Mouse (Mus musculus) WW6 (cell line): ENCODE results near the gene Prkn.
A peak's percentile ranks its signal among the peaks of the same experiment; 100 is the strongest.

Experiments used
- DNase-seq: peaks from one replicate; pipeline ENCODE4 v3.0.0-alpha.2; 2013; ENCODE audit warnings: low read depth, low spot score

Prkn gene

GRCm38 (mm10) chr17:11516165-11516564 is 676.0 kb downstream of the Prkn start:
- DNase-seq: no peak

DNA sequence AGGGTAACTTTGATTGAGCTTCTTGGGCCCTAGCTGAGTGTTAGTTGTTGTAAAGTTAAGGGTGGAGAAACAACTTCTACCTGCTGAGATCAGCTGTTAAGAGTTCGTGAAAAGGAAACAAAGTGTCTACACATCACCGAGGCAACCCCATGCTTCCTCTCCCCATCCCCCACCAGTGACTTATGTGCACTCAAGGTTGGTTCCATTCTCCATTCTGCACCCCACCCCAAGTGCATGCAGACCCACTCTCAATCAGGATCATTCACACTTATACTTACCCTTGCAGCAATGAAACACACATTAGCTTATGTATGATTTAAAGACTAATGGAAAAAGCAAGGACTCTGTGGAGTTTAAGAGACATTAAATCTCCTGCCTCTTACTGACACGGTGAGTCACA is 691.9 kb downstream of the Prkn start:
- no peak for DNase-seq

DNA sequence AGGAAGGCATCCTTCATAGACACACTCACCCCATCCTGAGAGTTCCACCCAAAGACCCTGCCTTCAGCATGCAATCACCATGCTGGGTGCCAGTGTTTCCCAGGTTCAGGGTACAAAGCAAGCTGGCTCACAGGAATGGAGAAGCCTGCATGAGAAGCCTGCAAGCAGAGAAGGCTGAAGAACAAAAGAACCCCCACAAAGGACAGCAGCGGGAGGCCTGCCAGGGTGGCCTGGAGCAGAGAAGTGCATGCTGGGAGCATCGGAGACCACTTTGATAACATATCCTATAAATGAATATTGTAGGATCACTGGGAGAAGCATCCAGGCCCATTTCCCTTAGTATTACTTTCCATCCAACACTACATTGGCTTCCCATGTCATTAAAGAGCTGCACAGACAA is 692.6 kb downstream of the Prkn start:
- DNase-seq: no peak

DNA sequence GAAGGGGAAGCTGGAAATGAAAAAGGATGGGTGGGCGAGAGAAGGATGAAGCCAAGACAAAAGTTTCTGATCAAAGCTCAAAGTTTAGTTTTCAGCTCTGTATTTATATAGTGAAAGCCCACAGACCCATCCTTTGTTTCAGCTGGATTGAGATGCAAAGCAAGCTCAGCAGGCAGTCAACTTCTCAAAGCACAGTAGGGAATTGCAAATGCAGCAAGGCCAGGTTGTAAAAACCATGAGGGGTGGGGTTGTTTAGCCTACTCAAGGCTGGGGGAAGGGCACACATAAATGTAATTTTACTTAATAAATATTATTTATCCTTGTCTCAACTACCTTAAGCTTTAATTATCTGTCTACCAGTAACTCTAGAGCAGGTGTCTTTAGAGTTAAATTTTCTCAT is 693.7 kb downstream of the Prkn start:
- peak; percentile 50 for DNase-seq

DNA sequence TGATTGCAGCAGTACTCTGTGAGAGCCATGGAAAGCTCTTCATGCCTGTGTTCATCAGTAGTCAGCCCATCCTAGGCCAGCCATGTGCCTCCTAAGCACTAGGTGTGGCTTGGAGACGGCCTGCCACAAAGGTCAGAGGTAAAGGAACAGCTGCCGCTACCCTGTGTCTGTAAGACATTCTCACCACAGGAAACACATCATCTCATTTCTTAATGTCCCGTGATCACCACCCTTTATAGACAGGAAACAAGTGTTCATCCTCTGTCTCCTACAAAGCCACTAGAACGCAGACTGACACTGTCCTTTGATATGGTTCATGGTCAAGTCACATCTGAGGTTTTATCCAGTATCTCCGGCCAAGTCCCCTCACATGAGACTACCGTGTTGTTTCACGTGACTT is 698.6 kb downstream of the Prkn start:
- DNase-seq: no peak

- DNase-seq: no peak
Observed at GRCm38 (mm10) chr17:11541928-11542623, 701.9 kb downstream of the Prkn start.

- DNase-seq: no peak
Observed at GRCm38 (mm10) chr17:11550562-11550961, 710.4 kb downstream of the Prkn start.

DNA sequence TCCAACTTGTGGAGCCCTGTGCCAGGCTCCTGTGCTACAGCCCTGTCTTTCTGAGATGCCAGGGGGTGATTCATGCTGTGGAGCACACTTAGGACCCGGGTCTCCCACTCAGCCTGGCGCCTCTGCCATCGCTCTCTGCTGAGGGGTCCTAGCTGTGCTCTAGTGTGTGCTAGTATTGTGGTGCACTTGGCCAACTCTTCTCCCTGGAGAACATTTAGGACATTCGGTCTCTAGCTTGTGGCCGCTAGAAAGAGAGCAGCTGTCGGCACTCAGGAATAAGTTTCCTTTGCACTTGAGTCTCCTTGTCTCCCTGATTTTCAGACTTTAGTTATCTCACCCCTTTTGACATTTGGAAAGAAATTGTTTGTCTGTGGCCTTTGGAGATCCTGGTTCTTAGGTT is 725.5 kb downstream of the Prkn start:
- DNase-seq: no peak

DNA sequence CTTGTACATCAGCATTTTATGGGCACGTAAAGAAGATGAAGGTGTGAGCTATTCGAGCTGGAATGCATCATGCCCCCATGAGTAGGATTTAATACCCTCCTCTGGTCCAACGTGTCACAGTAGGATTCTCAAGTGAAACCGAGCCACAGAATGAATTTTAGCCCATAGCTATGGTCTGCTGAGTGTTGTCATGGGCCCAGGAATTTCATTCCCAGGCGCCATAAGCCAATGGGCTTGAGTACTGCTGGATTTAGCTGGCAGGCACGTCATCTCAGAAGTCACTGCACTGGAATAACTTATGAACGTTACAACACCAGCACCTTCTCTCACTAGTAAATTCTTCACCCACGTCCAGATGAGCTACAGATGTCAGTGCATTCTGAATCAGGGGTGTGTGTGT is 730.2 kb downstream of the Prkn start:
- DNase-seq: no peak

- DNase-seq: no peak
Observed at GRCm38 (mm10) chr17:11573666-11574065, 733.5 kb downstream of the Prkn start.

DNA sequence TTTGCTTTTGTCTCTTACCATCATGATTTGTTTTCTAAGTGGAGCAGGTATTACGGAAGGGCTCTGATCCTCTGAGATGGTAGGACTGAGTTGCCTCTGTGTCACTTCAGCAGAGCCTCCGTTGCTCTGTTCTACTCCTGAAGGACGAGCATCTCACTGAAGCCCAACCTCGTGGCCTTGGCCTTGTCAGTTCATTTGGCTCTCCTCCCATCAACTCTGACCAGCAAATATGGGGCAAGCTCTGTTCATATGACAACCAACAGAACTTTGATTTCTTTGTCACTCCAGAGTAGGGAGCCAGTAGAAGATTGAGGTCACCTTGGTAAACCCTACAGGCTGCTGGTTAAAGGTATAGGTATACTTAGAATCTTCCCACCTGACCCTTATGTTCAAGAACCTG is 745.3 kb downstream of the Prkn start:
- no peak for DNase-seq

- no peak for DNase-seq
Observed at GRCm38 (mm10) chr17:11607931-11608330, 767.7 kb downstream of the Prkn start.

DNA sequence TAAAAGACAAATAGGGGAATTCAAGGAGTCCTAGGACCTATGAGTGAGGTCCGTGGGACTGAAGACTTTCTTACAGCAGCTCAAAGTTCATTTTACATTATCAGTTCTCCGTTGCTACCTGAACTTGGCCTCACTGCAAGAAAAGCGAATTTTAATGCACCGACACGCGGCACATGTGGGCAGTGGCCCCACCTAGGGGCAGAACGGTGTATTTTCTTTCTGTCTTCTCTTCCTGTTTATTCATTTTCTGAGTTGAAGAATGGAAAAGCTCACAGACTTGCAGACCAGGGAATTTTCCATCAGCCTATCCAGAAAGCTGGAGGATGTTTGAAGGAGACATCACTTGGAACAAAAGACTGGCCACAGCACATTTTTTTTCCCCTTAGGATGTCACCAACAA is 771.3 kb downstream of the Prkn start:
- no peak for DNase-seq

- DNase-seq: no peak
Observed at GRCm38 (mm10) chr17:11612801-11613531, 772.8 kb downstream of the Prkn start.

- no peak for DNase-seq
Observed at GRCm38 (mm10) chr17:11617552-11617951, 777.4 kb downstream of the Prkn start.

- DNase-seq: no peak
Observed at GRCm38 (mm10) chr17:11618886-11619590, 778.9 kb downstream of the Prkn start.

DNA sequence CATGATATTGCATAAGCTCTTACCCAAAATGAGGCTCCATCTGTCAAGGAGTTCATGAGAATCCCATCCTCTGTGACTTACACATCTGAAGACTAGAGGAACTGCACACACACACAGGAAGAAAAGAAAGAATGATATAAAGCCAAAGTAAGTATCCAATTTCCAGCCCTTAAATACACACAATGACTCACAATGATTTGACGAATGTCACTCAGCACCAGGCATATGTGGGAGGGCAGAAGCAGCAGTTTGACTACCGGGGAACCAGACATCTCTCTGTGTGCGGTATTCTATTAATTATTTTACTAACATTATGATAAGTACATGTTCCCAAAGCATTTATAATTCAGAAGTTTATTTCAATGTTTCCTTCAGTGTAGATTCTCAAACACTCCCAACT is 780.6 kb downstream of the Prkn start:
- DNase-seq: no peak

DNA sequence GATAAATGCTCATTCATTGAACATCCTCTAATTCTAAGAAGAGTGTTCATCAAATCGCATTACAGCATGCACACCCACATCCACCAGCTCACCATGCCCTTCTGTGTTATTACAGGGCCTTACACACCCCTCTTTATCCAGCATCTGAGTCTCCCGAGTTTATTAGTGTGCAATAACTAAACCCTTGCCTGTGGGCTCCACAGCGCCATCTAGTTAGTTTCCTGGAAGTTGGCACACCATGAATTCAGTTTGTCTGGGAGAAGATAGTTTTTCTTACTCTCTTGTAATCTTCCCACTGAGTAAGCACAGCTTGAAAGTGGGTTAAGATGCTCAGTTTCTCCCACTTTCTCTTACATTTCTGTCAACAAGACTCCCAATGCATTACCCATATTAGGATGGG is 781.3 kb downstream of the Prkn start:
- DNase-seq: no peak

DNA sequence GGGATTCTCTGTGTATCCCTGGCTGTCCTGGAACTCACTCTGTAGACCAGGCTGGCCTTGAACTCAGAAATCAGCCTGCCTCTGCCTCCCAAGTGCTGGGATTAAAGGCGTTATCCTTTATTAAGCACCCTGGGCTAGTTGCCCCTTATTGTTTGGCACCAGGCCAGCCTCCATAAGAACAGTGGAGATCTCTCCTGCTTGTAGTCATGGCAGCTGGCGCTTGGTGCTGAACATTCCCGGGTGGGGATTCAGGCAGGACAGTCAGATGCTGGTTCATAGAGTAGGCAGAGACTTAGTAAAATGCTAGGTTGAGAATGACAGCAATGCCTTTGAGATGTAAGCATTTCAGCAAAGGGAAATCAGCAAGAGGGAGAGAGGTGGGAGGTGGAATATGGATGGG is 786.1 kb downstream of the Prkn start:
- DNase-seq: no peak

DNA sequence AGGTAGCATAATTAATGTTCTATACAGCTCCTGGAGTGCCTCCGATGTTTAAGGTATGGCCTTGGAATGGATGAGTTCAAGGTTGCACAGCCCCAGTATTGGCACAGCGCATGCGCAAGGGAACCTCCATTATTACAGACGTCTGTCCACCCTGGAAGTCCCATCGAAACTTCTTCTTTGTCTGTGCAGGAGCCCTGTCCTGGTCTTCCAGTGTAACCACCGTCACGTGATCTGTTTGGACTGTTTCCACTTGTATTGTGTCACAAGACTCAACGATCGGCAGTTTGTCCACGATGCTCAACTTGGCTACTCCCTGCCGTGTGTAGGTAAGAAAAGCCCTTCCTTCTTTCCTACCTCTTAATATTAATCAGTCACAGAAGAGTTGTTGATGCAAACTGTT is 794.9 kb downstream of the Prkn start:
- DNase-seq: no peak

DNA sequence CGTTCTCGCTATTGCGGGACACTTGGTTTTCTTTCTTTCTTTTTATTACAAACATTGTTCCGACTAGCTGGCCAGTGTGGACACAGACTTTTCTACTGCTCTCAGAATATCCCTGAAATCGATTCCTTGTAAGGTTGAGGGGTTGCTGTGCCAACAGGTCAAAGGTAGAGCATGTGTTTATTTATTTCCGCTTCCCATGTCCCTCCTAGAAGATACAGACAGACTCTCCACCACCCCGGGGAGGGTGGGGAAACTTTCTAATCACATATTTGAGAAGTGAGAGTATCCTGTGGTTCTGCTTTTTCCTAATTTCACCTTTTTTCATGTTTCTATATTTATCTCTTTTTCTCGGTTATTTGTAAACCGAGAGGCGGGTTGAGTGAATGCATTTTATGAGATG is 797.5 kb downstream of the Prkn start:
- DNase-seq: no peak

- no peak for DNase-seq
Observed at GRCm38 (mm10) chr17:11638451-11638850, 798.3 kb downstream of the Prkn start.

DNA sequence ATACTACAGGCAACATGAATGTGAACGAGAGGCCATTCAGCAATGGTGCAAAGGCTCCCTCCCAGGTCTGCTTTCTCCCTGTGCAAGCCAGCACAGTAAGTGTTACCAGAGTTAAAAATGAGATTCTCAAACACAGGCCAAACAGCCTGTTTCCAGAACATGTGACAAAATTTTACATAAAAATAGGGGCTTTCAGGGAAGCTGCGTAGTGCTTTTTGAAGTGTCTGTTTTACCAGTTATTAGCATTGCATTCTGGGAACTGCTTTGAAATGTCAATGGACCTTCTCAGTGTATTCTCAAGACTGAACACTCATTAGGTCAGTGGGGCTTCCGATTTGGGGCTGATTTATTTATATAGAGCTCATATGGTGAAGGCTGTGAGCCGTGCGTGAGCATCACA is 799.6 kb downstream of the Prkn start:
- DNase-seq: no peak
